Mouse (Mus musculus): ENCODE data around the gene Spata33.
"Not testable (repeated sequence)": the region's sequence is repeated elsewhere in the genome, so short reads cannot be mapped to it uniquely, and the experiment has no call there.

The Spata33 gene

DNA sequence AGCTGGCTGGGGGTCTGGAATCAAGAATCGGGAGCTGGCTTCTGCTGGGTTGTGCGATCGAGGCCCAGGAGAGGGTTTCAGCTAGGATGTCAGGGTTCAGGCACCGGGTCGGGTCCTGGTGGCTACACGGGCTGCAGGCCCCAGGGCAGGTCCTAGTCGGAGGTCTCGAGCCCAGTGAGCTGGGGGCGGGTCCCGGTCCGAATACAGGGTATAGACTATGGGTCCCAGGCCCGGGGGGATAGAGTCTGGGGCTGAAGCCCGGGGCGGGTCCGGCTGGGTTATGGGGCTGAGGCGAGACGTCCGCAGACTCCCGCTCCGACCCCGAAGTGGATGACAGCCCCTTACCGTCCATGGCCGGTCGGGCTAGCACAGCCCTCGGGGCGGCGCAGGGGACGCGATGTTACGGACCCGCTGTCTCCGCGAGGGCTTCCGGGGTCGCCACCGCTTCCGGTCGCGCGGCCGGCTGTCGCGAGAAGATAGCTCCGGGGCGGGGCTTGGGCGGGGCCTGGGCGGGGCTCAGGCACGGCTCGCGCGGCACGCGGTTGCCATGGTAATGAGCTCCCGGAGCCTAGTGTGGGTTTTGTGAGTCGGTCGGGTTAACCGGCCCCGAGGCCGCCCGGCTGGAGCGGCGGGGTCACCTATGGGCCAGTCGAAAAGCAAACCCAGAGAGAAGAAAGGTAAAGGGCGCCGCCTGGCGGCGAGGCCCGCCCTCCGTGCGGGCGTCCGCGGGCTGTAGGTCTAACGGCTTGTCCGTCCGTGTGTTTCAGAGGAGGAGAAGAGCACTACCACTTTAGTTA lies at the start of gene Spata33, which contains the start of gene Chmp1a:
Gene Spata33 (plus strand): TSS at position 512 of the 797 bp plus-strand sequence.
Gene Chmp1a (minus strand): TSS at position 443 of the 797 bp plus-strand sequence.
- DNase-seq (ENCODE audit: low read depth, low spot score): peak; percentile 95

GRCm38 (mm10) chr8:123181391-123181790 lies 31.2 kb upstream of the Spata33 start:
- no peak for DNase-seq (ENCODE audit: low read depth, low spot score)

- DNase-seq (ENCODE audit: low read depth, low spot score): no peak
These were observed 26.8 kb upstream of the Spata33 start, which contains the start of gene Dpep1 for GRCm38 (mm10) chr8:123185566-123186409. Gene Dpep1, plus strand, starts transcription at chr8:123186242.

DNA sequence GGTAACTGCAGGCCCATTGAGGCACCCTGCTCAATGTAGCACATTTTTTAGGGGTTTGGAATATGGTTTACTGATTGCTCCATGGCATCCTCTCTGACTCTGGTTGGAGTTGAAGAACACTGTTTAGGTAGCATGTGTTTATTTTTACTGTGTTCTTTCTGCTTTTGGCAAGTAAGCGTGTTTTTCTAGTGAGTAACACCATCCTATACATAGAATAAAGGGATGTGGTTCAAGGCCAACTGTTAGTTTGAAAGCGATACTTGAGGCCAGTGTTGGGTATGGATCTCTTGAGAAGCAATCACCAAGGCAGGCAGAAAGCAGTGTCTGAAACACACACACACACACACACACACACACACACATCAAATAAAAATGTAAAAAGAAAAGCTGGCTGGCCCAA lies 24.6 kb upstream of the Spata33 start:
- no peak for DNase-seq (ENCODE audit: low read depth, low spot score)

DNA sequence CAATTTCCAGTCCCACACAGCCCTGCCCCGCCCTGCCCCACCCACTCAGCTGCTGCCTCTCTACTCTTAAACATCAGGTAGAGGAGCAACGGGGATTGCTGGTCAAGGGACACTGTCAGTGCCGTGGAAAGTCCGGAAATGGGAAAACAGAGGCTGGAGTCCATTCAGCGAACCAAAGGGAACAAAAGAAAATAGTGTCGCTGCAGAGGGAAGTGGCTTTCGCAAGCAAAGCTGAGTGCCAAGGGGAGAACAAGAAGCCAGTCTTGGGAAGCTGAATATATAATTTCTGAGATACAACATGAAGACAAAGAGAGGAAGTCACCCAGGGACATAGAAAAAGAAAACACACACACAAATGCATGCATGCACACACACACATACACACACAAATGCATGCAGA lies 23.8 kb upstream of the Spata33 start:
- no peak for DNase-seq (ENCODE audit: low read depth, low spot score)

- DNase-seq (ENCODE audit: low read depth, low spot score): peak; percentile 75
These were observed 22.0 kb upstream of the Spata33 start for GRCm38 (mm10) chr8:123190678-123191077.

- no peak for DNase-seq (ENCODE audit: low read depth, low spot score)
These were observed 20.7 kb upstream of the Spata33 start for GRCm38 (mm10) chr8:123191908-123192307.

DNA sequence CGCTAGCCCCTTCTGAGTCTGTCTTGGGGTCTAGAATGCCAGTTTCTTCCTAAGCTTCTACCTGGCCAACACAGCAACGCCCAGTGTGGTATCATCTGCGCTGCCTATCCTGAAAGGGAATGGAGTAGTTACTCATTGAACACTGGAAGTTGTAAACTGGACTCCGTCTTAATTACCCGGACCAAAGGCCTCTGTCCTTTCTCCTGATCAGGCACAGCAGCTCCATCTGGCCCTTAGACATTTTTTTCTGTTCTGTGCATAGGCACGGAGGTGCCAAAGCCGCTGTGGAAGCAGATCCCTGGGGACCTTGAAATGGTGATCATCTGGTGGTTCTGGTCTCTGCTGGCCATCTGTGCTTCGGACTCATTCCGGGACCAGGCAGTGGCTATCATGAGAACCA lies 18.9 kb upstream of the Spata33 start:
- DNase-seq (ENCODE audit: low read depth, low spot score): no peak

DNA sequence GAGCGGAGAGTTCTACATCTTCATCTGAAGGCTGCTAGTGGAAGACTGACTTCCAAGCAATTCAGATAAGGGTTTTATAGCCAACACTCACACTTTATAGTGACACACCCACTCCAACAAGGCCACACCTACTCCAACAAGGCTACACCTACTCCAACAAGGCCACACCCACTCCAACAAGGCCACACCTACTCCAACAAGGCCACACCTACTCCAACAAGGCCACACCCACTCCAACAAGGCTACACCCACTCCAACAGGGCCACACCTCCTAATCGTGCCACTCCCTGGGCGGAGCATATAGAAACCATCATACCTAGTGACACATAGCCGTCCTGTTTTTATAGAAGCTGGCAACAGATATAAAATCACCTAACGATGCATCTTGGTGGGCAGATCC lies 15.6 kb upstream of the Spata33 start:
- not testable (repeated sequence) for DNase-seq (ENCODE audit: low read depth, low spot score)

GRCm38 (mm10) chr8:123199864-123200263 lies 12.8 kb upstream of the Spata33 start:
- DNase-seq (ENCODE audit: low read depth, low spot score): no peak

DNA sequence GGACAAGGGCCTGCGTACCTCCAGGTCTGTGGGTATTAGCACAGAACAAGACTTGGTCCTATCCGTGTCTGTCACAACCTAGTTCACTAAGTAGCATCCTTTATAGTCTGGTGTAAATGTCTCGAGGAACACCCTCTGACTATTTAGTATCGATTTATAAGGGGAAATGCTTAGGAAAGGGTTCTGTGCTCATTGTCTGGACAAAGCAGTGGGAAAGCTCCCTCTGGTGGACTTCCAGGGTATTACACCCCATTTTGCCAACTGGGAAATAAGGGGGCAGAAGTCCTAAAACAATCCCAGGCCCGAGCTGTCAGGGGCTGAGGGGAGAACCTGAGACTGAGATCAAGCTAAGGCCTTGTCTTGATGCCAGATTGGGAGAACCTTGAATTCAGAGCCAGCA lies 10.3 kb upstream of the Spata33 start:
- peak; percentile 81 for DNase-seq (ENCODE audit: low read depth, low spot score)

DNA sequence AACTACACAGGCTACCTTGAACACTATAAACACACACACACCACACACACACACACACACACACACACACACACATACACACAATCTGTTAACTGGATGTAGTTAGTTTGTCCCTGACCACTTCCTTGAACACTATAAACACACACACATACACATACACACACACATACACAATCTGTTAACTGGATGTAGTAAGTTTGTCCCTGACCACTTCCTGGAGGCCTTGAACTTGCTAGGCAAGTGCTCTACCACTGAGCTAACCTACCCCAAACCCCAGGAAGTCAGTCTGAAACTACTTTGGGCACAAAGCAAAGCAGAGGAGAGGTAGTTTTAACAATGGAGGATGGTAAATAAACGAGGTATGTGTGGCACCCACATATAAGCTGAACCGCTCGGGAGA lies 9.1 kb upstream of the Spata33 start:
- DNase-seq (ENCODE audit: low read depth, low spot score): peak; percentile 51

DNA sequence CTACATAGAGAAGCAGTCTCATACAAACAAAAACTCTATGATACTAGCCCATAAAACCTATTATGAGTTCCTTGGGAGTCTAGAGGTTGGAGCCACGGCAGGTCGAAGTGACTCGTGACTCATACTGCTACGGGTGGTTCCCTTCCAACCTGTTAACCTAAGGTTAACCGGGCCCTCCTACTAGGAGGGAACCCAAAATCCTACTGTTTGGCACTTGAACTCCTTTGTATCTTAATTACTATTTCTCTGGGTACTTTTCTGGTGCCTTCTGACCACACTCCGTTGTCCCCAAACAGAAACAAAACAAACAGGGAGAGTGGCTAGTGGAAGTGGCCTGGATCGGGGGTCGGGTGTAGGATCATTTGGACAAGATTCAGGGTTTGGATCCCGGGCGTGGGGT lies 756 bp upstream of the Spata33 start:
- DNase-seq (ENCODE audit: low read depth, low spot score): no peak

GRCm38 (mm10) chr8:123213118-123213772 lies 613 bp downstream of the Spata33 start:
- DNase-seq (ENCODE audit: low read depth, low spot score): no peak

DNA sequence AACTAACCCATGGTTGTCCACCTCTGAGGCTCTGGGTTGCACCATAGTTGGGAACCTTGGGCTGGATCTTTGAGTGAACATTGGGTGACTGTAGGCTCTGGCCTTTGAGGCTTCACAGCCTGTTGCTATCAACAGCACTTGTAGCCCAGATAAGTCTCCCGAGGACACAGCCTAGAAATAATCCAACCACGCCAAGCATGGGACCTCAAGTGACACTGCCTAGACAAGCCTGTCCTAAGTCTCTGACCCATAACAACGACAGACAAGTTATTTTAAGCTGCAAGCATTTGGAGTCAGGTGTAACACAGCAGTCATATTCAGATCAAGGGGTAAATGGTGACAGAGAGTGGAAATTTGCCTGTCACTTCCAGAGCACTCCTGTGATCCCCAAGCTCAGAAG lies 2.8 kb downstream of the Spata33 start:
- no peak for DNase-seq (ENCODE audit: low read depth, low spot score)

- DNase-seq (ENCODE audit: low read depth, low spot score): no peak
These were observed 8.3 kb downstream of the Spata33 start for GRCm38 (mm10) chr8:123220917-123221316.

DNA sequence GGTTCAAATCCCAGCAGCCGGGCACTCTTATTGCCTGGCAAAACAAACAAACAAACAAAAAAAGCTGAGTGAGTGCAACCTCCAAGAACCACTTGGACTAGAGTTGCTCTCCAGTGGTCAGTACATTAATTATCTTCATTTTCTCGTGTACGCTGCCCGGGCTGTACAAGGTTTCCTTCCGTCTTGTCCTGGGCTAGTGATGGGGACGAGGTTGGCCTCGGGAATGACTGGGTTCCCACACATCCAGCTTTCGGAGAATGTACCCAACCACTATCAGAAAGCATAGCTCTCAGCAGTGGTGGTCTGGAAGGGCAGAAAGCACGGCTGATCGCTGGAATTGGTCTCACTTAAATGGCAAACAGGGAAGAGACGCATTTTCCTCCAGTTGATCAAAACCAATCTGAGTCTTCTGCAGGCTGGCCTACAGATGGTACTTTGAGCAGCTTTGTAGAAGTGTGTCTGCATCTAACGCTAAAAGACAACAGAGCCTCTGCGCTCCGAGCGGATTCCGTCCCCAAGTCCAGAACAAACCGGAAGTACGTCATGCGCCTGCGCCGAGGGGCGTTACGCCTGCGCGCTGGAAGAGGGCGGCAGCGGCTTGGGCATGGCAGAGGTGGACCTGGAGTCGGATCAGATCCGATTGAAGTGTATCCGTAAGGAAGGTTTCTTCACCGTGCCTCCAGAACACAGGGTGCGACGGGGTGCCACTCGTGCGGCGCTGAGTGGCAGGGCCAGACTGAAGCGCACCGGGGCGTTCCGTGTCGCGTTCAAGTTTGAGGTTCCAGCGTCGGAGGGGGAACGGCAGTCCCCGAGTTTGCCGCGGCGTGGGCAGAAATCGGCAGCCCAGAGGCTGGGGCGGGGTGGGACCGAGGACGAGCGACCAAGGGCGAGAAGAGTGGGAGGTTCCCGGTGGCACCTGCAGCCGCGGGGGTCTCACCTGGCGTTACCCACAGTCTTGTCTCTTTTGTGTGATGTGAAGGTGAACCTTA lies 11.9 kb downstream of the Spata33 start, which contains the start of gene Cdk10:
Gene Cdk10 (plus strand): TSS at position 565 of the 989 bp plus-strand sequence.
- DNase-seq (ENCODE audit: low read depth, low spot score): peak; percentile 93

GRCm38 (mm10) chr8:123228416-123228815 lies 15.8 kb downstream of the Spata33 start:
- no peak for DNase-seq (ENCODE audit: low read depth, low spot score)

GRCm38 (mm10) chr8:123230326-123230725 lies 17.7 kb downstream of the Spata33 start:
- DNase-seq (ENCODE audit: low read depth, low spot score): not testable (repeated sequence)

DNA sequence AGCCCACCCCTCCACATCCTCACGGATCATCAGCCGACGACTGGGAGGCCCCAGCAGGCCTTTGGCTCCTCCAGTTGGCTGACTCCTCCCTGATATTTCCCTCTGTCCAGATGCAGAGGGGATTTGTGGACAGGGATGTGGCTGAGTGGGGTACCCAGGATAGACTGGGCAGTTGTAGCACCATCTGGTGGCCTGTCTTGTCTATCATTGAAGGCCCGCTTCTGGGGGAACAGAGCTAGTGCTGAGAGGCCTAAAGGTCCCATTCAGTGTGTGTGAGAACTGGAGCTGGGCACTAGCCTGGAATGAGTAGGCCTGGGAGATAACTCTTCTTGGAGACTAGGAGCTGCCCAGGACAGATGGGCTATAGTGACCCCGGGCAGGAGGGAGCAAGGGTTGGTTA lies 19.1 kb downstream of the Spata33 start:
- DNase-seq (ENCODE audit: low read depth, low spot score): no peak

DNA sequence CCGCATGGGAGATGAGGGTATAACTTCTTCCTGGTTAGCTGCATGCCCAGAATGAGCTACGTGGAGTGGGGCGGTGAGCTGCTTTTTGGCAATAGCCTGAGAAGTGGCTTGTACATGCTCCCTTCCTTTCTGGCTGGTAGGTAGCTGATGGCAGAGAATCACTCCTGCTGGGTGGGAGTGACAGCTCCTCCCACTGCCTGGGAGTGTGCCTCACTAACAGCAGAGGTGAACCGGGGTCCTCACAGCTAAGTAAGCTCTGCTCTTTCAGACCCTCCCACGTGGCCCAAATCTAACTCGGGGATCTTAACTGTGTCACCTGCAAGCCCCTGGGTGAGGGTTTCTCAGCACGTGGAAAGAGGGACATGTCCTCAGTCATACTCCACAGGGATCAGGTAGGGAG lies 19.9 kb downstream of the Spata33 start:
- no peak for DNase-seq (ENCODE audit: low read depth, low spot score)

All from CD4-positive, CD25-positive, alpha-beta regulatory T cell, adult 2 months (primary cell).